Mouse (Mus musculus): ENCODE measurements around the gene Neu2.
"Not testable (repeated sequence)": the region's sequence is repeated elsewhere in the genome, so short reads cannot be mapped to it uniquely, and the experiment has no call there.

The Neu2 gene

GRCm38 (mm10) chr1:87509561-87510165 is at the start of gene Neu2:
TSS of gene Neu2 (plus strand) at chr1:87509889.
- peak; percentile 18 for DNase-seq (ENCODE audit: low spot score)

GRCm38 (mm10) chr1:87467469-87467868 is 42.2 kb upstream of the Neu2 start:
- no peak for DNase-seq (ENCODE audit: low spot score)

DNA sequence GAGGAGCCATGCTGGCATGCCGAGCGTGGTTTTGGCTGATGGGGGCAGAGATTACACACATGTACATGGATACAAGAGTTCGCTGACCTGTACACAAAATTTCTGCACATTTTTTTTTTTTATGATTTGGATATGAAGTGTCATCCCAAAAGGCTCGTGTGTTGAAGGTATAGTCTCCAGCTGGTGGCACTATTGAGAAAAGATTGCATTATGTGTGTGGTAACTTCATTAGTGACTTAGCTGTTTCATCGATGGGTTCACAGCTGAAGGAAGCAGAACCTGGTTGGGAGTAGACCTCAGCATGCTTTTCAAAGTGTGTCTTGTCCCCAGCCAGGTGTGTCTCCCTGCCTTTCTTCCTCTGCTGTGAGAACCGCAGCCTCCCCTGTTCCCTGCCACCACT is 41.4 kb upstream of the Neu2 start:
- DNase-seq (ENCODE audit: low spot score): no peak

- not testable (repeated sequence) for DNase-seq (ENCODE audit: low spot score)
Observed at GRCm38 (mm10) chr1:87469971-87470370, 39.7 kb upstream of the Neu2 start, which contains the start of gene Snorc. TSS of gene Snorc (plus strand) at chr1:87470271.

DNA sequence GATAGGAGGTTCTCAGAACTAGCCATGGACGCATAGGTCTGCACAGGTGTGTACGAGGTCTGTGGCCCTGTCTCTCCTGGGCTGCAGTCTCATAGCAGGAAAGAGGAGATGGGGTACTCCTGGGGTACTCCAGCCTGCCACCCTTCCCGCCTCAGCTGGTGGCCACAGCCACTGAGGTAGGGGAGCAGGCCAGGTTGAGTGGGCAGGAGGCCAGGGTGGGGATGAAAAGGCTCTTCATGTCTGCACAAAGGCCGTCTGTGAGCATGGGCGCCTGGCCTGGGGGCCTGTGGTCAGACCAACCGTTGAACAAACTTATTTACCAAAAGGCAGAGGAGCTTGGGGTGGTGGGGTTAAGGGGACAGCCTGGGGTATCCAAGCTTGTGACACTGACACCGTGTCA is 37.8 kb upstream of the Neu2 start:
- no peak for DNase-seq (ENCODE audit: low spot score)

- DNase-seq (ENCODE audit: low spot score): no peak
Observed at GRCm38 (mm10) chr1:87472576-87472975, 37.1 kb upstream of the Neu2 start.

- DNase-seq (ENCODE audit: low spot score): no peak
Observed at GRCm38 (mm10) chr1:87475076-87475895, 34.4 kb upstream of the Neu2 start.

DNA sequence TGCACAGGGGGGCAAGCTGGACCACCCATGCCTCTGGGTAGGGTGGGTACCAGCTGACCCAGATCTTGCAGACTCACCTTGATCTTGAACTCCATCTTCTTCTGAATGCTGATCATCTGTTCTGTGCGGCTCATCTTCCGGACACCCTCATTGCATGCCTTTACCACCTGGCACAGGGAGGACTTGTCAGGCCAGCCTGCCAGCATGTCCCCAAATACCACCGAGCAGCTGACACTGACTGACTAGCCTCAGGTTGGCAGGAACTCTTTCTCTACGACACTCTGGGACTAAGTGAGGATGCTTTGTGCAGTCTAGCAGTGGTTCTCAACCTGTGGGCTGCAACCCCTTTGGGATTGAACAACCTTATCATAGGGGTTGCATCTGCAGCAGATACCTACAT is 27.1 kb upstream of the Neu2 start:
- no peak for DNase-seq (ENCODE audit: low spot score)

DNA sequence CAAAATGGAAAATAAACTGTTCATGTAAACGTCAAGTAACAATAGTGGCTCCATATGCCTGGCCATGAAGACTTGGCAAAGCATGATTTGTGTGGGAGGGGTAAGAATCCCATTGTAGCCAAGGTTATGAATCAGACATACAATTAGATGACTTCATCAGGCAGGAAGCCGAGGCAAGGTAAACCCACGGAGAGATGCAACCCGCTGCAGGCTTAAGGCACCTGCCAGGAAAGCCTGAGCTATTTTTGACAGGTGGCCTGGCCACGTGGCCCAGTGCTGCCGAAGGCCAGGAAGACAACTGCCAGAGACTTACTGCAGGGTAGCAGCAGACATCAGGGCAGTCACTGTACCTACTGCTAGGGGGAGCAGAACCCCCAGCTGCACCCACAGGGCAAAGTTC is 23.3 kb upstream of the Neu2 start:
- DNase-seq (ENCODE audit: low spot score): no peak

- DNase-seq (ENCODE audit: low spot score): no peak
Observed at GRCm38 (mm10) chr1:87492285-87492684, 17.4 kb upstream of the Neu2 start.

- DNase-seq (ENCODE audit: low spot score): no peak
Observed at GRCm38 (mm10) chr1:87493542-87493941, 16.1 kb upstream of the Neu2 start.

DNA sequence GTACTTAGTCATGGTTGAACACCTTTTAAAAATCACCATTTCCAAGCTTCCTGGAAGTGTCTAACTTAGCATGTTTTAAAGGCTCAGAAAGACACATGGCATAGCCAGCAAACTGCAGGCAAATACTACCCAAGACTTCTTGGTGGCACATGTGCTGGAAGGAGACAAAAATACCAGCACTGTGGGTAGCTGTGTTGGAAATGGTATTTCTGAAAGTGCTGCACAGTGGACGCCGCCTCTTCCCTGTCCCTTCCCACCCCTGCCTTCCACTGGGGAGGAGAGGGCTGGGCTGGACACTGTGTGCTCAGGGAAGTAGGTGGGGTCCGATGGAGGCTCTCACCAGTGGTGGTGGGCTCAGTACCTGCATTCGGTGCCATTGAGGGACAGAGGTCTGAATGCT is 4.2 kb upstream of the Neu2 start:
- DNase-seq (ENCODE audit: low spot score): no peak

GRCm38 (mm10) chr1:87507857-87508256 is 1.8 kb upstream of the Neu2 start:
- no peak for DNase-seq (ENCODE audit: low spot score)

- no peak for DNase-seq (ENCODE audit: low spot score)
Observed at GRCm38 (mm10) chr1:87508591-87509560, 813 bp upstream of the Neu2 start.

GRCm38 (mm10) chr1:87510166-87510691 is 540 bp downstream of the Neu2 start:
- DNase-seq (ENCODE audit: low spot score): peak; percentile 74

- no peak for DNase-seq (ENCODE audit: low spot score)
Observed at GRCm38 (mm10) chr1:87510845-87511244, 1.2 kb downstream of the Neu2 start.

DNA sequence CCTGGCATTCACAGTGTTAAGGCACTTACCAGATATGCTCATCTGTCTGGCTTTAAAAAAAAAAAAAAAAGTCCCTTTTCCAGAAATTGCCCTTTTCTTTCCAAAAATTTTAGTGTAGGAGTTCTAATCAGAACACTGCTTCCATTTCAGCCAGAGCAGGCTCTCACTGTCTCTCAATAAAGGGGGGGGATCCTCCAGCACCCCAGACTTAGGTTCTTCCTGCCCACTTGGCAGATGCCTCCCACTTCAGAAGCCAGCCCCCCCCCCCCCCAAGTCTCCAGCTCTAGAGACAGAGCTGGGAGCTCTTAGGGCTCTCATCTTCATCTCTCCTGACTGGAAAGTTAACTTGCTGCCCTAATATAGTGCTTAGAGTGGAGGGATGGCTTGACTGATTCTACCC is 10.8 kb downstream of the Neu2 start:
- DNase-seq (ENCODE audit: low spot score): no peak

DNA sequence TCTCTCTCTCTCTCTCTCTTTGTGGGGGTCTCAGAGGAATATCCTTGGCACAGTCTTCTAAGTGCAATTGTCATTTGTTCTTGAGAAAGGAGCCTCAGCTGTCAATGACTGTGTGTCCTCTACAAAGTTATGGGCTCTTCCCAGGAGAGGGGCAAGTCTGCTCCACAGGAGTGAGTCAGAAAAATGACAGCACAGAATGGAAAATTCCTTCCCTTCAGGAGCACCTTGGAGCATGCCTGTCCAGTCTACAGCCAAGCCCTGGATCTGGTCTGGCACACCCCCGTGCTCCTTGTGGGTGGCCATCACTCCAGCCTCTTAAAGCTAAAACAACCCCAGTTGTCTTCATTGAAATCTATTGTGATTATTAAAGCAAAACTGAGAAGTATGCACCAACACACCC is 11.8 kb downstream of the Neu2 start:
- no peak for DNase-seq (ENCODE audit: low spot score)

GRCm38 (mm10) chr1:87525041-87525440 is 15.4 kb downstream of the Neu2 start:
- DNase-seq (ENCODE audit: low spot score): no peak

- peak; percentile 16 for DNase-seq (ENCODE audit: low spot score)
Observed at GRCm38 (mm10) chr1:87527191-87527590, 17.5 kb downstream of the Neu2 start.

GRCm38 (mm10) chr1:87532346-87532745 is 22.7 kb downstream of the Neu2 start:
- DNase-seq (ENCODE audit: low spot score): no peak

DNA sequence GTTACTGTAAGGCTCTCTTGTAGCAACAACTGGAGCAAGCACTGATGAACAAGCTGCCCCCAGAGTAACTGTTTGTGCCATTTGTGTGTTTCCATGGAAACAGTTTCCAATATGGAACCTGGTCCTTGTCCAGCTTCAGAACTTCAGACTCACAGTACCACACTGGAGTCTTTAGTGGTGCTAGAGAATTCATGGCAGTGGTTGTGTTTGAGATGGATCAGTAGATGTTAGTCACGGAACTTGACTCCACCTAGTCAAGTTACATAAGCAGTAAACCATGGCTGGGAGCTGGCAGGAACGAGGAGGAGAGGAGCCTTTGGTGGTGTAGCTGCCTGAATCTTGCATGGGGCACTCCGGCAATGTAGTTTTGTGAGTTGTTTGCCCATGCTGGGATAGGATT is 24.4 kb downstream of the Neu2 start:
- no peak for DNase-seq (ENCODE audit: low spot score)
